Mouse (Mus musculus): ENCODE results near the gene Ecel1. TPM values are rescaled to one million over a fixed set of nuclear protein-coding genes. Genes with fewer than 3 reads are reported as not detected.

Gene Ecel1
- polyA plus RNA-seq, 1 experiment from 2014 or later = 5.1 TPM

DNA sequence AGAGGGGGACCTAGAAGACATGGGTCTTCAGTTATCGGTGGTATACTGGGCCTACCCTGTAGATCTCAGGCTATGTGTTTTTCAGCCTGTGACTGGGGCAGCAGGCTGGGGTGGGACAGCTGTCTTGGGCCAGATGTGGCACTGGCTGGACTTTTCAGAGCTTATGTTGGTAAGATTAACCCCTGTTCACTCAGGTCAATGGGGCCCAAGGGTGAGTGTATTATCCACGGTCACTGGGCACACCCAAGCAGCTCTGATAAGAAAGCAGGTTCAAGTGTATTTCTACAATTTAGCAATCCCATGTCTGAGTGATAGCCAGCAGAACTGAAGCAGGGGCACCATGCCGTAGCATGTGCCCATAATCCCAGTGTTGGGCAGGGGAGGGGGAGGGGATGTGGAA is 54.2 kb downstream of the Ecel1 start:
- H3K9ac ChIP-seq (replicated peaks; ENCODE audit: low read length) = no peak overlapping the region
- H3K36me3 ChIP-seq (ENCODE audit: control insufficient read depth, insufficient read depth, low read length) = no peaks in the 10 kb centered on the region
- no peaks in the 10 kb centered on the region for H3K4me1 ChIP-seq (ENCODE audit: control insufficient read depth, insufficient read depth, low read length)
- H3K27me3 ChIP-seq (ENCODE audit: control insufficient read depth, insufficient read depth, low read length) = no peaks in the 10 kb centered on the region
- no peak overlapping the region for H3K4me3 ChIP-seq (replicated peaks; ENCODE audit: low read depth, low read length)
- no peaks in the 10 kb centered on the region for H3K9me3 ChIP-seq (ENCODE audit: control insufficient read depth, low read length)
- no peak for ATAC-seq (ENCODE audit: low FRiP score, low TSS enrichment)
- WGBS = 80% methylated on average over 3 of the region's 3 CpGs
- H3K4me2 ChIP-seq (ENCODE audit: low read length) = no peak overlapping the region
- no peak for DNase-seq
- no peak overlapping the region for H3K27ac ChIP-seq (replicated peaks; ENCODE audit: low read depth, low read length)

DNA sequence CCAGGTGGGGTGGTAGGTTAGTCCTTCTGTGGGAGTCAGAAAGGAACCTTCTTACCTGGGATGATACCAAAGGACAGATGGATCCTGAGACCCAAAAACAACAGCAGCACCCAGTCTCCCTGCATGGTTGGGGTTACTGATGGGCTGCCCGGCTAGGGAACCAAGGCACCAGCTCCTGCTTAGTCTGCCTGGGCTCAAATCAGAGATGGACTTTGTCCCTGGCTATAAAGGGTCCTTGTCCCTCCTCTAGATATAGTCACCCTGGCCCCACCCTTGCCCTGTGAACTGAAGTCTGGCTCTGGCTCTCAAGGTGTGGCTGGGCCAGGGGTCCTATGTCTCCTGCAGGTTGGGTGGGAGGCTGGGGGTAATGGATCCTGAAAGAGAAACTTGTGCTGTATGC is 54.9 kb downstream of the Ecel1 start, which contains the start of gene Alpi:
Gene Alpi (minus strand): TSS at position 196 of the 400 bp plus-strand sequence.
- no peaks in the 10 kb centered on the region for H3K4me1 ChIP-seq (ENCODE audit: control insufficient read depth, insufficient read depth, low read length)
- 100% methylated on average over 1 of the region's 1 CpGs for WGBS
- no peaks in the 10 kb centered on the region for H3K9me3 ChIP-seq (ENCODE audit: control insufficient read depth, low read length)
- no peak within 1 kb of the TSS for H3K9ac ChIP-seq (replicated peaks; ENCODE audit: low read length)
- H3K4me3 ChIP-seq (replicated peaks; ENCODE audit: low read depth, low read length) = no peak within 1 kb of the TSS
- H3K27me3 ChIP-seq (ENCODE audit: control insufficient read depth, insufficient read depth, low read length) = no peaks in the 10 kb centered on the region
- ATAC-seq (ENCODE audit: low FRiP score, low TSS enrichment) = no peak
- no peaks in the 10 kb centered on the region for H3K36me3 ChIP-seq (ENCODE audit: control insufficient read depth, insufficient read depth, low read length)
- H3K27ac ChIP-seq (replicated peaks; ENCODE audit: low read depth, low read length) = no peak within 1 kb of the TSS
- no peak for DNase-seq
- H3K4me2 ChIP-seq (ENCODE audit: low read length) = no peak within 1 kb of the TSS

DNA sequence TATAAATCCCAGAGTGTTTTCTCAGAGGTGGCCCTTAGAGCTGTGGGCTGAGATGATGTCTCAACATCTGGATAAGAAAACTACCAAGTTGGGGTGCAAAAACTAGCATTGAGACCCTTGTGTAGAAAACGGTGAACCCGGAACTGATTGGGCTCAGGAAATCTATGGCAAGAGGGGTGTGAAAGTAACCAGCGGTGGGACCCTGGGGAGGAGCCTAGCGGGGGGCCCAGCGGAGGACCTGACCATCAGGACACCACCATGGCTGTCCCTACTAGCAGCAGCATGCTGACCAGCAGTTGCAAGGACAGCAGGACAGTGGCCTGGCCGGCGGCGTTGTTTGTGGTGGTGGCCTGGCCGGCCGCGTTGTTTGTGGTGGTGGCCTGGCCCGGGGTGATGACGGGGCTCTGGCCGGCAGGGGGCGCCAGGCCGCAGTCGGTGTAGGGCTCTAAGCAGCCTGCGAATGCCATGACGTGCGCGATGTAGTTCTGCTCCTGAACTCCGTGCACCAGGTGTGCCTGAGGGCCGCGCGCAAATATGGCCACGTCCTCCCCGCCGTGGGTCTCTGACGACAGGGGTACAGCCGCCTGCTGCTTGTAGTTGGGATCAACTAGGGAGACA is 57.9 kb downstream of the Ecel1 start:
- Histone ChIP-seq H3K9me3 (ENCODE audit: control insufficient read depth, low read length) (no peaks in the 10 kb centered on the region), H3K9ac (replicated peaks; ENCODE audit: low read length) (no peak overlapping the region), H3K27me3 (ENCODE audit: control insufficient read depth, insufficient read depth, low read length) (no peaks in the 10 kb centered on the region), H3K27ac (replicated peaks; ENCODE audit: low read depth, low read length) (no peak overlapping the region), H3K4me1 (ENCODE audit: control insufficient read depth, insufficient read depth, low read length) (no peaks in the 10 kb centered on the region), H3K4me3 (replicated peaks; ENCODE audit: low read depth, low read length) (no peak overlapping the region), H3K4me2 (ENCODE audit: low read length) (0 out of 2 replicates have a peak overlapping the region, but pooled peaks have one; percentile 7), H3K36me3 (ENCODE audit: control insufficient read depth, insufficient read depth, low read length) (no peaks in the 10 kb centered on the region)
- 12% methylated on average over 29 of the region's 30 CpGs for WGBS
- DNase-seq (peak; percentile 73), ATAC-seq (ENCODE audit: low FRiP score, low TSS enrichment) (peak; percentile 60; the same call in 1 of the 2 replicates)

Other genes starting within 250 kb of the Ecel1 start
- not detected in 2 replicates for gene Alppl2, start 66.6 kb downstream of the Ecel1 start, polyA plus RNA-seq (2014; fragmentation: Nextera tagmentation; extraction: Ambion mirVana)
- gene Alpi, start 54.9 kb downstream of the Ecel1 start, polyA plus RNA-seq (2014; fragmentation: Nextera tagmentation; extraction: Ambion mirVana) = not detected in 2 replicates
- gene Akp3, start 31.5 kb downstream of the Ecel1 start, polyA plus RNA-seq (2014; fragmentation: Nextera tagmentation; extraction: Ambion mirVana) = not detected in 2 replicates
- gene Prss56, start 26.8 kb upstream of the Ecel1 start, polyA plus RNA-seq (2014; fragmentation: Nextera tagmentation; extraction: Ambion mirVana) = 0.32 TPM in 1 of 2 replicates, not detected in the other
- gene Chrnd, start 34.1 kb upstream of the Ecel1 start, polyA plus RNA-seq (2014; fragmentation: Nextera tagmentation; extraction: Ambion mirVana) = not detected in 2 replicates
- not detected in 2 replicates for gene Chrng, start 48.1 kb upstream of the Ecel1 start, polyA plus RNA-seq (2014; fragmentation: Nextera tagmentation; extraction: Ambion mirVana)
- gene Eif4e2, start 57.4 kb upstream of the Ecel1 start, polyA plus RNA-seq (2014; fragmentation: Nextera tagmentation; extraction: Ambion mirVana) = 53.5 and 75.5 TPM in 2 replicates
- 1.8 and 1.9 TPM in 2 replicates for gene Efhd1, start 107.8 kb upstream of the Ecel1 start, polyA plus RNA-seq (2014; fragmentation: Nextera tagmentation; extraction: Ambion mirVana)
- gene Gigyf2, start 170.5 kb upstream of the Ecel1 start, polyA plus RNA-seq (2014; fragmentation: Nextera tagmentation; extraction: Ambion mirVana) = 69.0 and 70.9 TPM in 2 replicates
- gene Kcnj13, start 238.2 kb upstream of the Ecel1 start, polyA plus RNA-seq (2014; fragmentation: Nextera tagmentation; extraction: Ambion mirVana) = 1.1 and 3.2 TPM in 2 replicates

Measured in midbrain, embryonic 14.5 days (tissue).